Mouse (Mus musculus) kidney, adult 11 months (tissue): ENCODE measurements around the gene Neurl2.
A peak's percentile ranks its signal among the peaks of the same experiment; 100 is the strongest.
"Not testable (repeated sequence)": the region's sequence is repeated elsewhere in the genome, so short reads cannot be mapped to it uniquely, and the experiment has no call there.

Experiments used
- DNase-seq: peaks from one replicate; pipeline ENCODE4 v3.0.0; 2022

Gene Neurl2

GRCm38 (mm10) chr2:164815821-164816220 is 17.4 kb downstream of the Neurl2 start:
- DNase-seq: no peak

DNA sequence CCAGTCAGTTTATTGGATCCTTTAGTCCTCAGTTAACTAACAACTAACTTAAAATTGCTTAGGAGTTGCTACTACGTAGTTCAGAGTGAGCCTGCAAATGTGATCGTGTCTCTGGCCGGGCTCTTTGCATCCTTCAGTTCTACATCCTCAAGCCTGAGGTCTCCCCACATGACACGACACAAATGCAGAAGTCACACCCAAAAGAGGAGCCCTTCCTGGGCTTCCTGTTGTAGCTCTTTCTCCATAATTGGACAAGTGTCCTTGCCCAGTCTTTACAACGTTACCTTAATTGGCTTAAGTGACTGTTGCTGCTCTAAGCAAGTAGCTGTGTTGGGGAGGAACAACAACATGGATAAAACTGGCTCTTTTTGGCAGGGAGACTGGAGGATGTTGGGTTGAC is 17.9 kb downstream of the Neurl2 start:
- no peak for DNase-seq

DNA sequence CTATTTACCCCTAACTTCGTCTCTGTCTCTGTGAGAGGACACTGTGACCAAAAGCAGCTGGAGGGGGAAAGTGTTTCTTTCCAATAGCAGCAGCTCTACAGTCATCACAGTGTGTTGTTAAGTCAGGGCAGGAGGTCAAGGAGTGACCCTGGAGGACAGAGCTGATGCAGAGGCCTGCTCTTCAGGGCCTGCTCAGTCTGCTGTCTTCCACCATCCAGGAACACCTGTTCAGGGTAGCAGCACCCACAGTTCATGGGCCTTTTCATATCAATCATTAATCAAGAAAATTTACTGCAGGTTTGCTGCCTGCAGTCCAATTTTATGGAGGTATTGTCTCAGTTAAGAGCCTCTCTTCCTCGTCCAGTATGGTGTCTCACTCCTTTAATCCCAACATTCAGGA is 19.7 kb downstream of the Neurl2 start:
- DNase-seq: no peak

- no peak for DNase-seq
These were observed 26.6 kb downstream of the Neurl2 start for GRCm38 (mm10) chr2:164806614-164807013.

DNA sequence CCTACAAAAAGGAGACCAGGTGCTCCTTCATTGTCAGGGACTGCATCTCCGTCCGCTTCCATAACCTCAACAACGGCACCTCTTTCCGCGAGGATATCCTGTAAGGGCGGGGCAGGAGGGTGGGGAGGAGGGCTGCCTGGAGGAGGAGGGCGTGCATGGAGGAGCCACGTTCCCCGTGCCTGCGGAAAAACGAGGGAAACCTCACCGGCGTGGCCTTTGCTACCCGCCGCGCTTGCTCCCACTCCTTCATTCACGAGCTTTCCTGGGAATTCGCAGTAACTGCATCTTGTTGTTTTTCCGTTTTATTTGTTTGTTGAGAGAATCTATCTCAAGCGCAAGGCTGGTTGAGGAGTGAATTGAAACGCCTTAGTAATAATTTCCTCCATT is 27.9 kb downstream of the Neurl2 start:
- no peak for DNase-seq

GRCm38 (mm10) chr2:164804533-164805331 is 28.5 kb downstream of the Neurl2 start, which contains the start of the genes Acot8 and Zswim3:
Gene Acot8, minus strand, starts transcription at chr2:164804882.
Gene Zswim3, plus strand, starts transcription at chr2:164805098.
- peak; percentile 99 for DNase-seq

- DNase-seq: no peak
These were observed 29.3 kb downstream of the Neurl2 start for GRCm38 (mm10) chr2:164803921-164804313.

DNA sequence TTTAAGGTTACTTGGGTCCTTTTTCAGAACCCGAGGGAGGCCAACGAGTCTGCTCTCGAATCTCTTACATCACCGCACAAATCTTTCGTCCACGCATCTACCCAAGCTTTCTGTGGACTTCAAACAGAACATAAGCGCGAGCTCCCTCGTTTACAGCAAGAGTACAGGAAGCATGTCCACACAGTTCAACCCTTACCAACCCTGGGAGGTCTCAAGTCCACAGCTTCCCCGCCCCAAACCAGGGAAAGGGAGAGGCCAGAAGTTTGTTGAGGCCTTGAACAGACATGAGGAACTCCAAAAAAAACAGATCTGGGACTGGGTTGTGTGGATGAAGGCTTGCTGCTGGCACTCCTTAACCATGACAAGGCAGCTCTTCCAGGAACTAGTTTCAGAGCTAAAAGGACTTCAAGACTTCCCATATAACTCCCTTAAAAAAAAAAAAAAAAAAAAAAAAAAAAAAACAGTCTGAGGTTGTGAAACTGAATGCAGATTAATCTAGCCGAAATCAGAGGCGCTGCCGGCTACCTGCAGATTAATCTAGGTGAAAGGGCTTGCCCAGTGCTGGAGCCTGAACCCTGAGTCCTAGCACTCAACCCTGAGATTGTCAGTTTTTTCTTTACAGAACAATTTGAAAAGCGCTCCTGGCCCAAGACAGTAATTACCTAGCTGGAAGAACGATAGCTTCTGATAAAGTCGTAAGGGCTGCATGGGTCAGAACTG is 29.9 kb downstream of the Neurl2 start:
- no peak for DNase-seq

GRCm38 (mm10) chr2:164800252-164801004 is 32.8 kb downstream of the Neurl2 start:
- no peak for DNase-seq

GRCm38 (mm10) chr2:164798554-164798953 is 34.7 kb downstream of the Neurl2 start:
- not testable (repeated sequence) for DNase-seq

GRCm38 (mm10) chr2:164795868-164796267 is 37.4 kb downstream of the Neurl2 start:
- no peak for DNase-seq

GRCm38 (mm10) chr2:164794293-164794692 is 39.0 kb downstream of the Neurl2 start:
- DNase-seq: peak; percentile 83

GRCm38 (mm10) chr2:164793772-164794171 is 39.5 kb downstream of the Neurl2 start:
- no peak for DNase-seq

- DNase-seq: peak; percentile 63
These were observed 40.0 kb downstream of the Neurl2 start for GRCm38 (mm10) chr2:164793236-164793635.

GRCm38 (mm10) chr2:164792400-164793190 is 40.7 kb downstream of the Neurl2 start:
- no peak for DNase-seq

- no peak for DNase-seq
These were observed 41.4 kb downstream of the Neurl2 start for GRCm38 (mm10) chr2:164791841-164792261.

- DNase-seq: no peak
These were observed 42.8 kb downstream of the Neurl2 start for GRCm38 (mm10) chr2:164790451-164790850.

- no peak for DNase-seq
These were observed 44.8 kb downstream of the Neurl2 start for GRCm38 (mm10) chr2:164788411-164788810.

DNA sequence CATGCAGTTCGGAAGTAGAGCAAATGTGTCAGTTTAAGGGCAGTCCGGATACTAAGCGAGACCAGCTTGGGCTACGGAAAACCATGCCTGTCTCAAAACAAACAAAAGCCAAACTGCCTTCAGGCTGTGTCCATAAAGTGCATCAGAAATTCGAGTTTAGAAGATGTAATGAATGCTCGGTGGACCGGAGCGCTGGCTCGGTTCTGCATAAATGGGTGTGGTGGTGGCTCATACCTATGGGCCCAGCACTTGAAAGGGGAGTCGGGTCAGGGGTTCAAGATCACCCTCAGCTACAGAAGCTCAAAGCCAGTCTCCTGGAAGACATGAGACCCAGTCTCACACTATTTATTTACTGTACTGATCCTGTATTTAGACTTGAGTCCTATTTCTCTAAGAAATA is 45.5 kb downstream of the Neurl2 start:
- DNase-seq: no peak

DNA sequence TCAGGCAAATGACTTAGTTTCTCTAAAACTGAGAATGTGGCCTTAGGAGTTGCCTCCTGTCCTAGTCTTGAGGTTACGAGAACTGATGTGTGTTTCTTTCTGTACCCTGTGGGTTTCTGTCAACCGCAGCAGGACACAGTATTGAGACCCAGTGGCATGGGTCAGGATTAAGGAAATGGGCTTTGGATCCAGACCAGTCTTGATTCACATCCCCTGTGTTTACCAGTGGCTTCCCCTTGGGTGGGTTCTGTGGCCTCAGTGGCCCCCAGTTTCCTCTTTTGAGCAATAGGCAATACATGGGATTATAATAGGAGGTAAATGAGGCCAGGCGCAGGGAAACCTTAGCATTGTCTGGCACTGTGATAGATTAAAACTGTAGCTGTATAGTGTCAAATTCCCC is 46.2 kb downstream of the Neurl2 start:
- DNase-seq: no peak

GRCm38 (mm10) chr2:164786388-164786885 is 46.8 kb downstream of the Neurl2 start:
- DNase-seq: no peak
